Mouse (Mus musculus) embryo, embryonic 10 days (tissue): ENCODE measurements around the gene Pip4k2b.
A peak's percentile ranks its signal among the peaks of the same experiment; 100 is the strongest.
"Not testable (repeated sequence)": the region's sequence is repeated elsewhere in the genome, so short reads cannot be mapped to it uniquely, and the experiment has no call there.

Experiments
- DNase-seq: peaks from one replicate; pipeline ENCODE4 v3.0.0-alpha.2; 2015; ENCODE audit warnings: low spot score

Gene Pip4k2b

DNA sequence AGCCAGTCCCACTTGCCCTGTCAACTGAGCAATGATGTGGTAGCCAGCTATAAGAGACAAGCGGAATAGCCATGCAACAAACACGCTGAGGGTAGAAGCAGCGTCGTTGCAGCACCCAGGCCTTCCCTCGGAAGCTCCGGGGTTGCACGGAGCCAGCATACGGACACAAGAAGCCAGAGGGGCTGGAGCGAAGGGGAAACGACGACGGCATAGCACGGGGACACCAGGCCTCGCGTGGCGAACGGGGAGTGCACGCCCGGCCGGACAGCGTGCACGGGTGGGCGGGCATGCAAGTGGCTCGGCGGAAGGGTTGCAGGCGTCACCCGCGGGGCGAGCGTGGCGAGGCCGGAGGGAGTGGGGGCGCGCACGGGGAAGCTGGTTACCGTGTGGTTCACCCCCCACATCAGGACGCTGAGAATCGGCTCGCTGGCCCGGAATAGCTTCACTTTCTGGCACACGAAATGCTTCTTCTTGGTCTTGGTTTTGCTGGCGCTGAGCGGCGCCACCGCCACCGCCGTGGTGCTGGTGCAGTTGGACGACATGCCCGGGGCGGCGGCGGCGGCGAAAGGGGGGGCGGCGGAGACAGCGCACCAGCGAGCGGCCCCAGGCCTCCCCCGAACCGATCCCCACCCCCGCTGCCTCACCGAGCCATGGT is at the start of gene Pip4k2b:
Gene Pip4k2b, minus strand, starts transcription at position 642 of the 655 bp plus-strand sequence.
- peak; percentile 65 for DNase-seq

DNA sequence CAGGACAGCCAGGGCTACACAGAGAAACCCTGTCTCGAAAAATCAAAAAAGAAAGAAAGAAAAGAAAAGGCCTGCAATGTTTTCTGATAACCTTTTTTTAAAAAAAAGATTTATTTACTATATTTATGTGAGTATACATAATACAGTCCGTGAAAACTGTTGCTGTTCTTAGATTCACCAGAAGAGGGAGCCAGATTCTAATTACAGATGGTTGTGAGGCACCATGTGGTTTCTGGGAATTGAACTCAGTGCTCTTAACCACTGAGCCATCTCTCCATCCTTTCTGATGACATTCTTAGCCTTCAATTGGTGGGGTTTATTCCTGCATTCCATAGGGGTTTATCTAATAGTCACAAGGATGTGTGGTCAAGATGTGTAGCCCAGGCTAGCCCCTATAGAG is 48.7 kb upstream of the Pip4k2b start:
- DNase-seq, result peak; percentile 63

DNA sequence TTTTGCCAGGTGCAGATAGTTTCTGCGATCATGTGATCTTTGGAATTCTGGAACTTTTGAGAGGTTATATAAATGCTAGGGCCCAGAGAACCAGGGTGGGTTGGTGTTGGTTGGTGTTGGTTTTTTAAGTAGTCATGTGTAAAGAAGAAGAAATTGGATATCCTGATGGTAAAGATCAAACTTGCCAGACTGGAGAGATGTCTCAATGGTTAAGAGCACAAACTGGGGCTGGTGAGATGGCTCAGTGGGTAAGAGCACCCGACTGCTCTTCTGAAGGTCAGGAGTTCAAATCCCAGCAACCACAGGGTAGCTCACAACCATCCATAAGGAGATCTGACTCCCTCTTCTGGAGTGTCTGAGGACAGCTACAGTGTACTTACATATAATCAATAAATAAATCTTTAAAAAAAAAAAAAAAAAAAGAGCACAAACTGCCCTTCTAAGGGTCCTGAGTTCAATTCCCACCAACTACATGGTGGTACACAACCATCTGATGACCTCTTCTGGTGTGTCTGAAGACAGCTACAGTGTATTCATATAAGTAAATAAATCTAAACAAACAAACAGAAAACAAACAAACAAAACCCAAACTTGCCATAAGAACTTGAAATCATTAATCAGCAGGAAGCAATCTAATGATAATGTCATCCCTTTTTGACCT is 46.4 kb upstream of the Pip4k2b start:
- not testable (repeated sequence) for DNase-seq

DNA sequence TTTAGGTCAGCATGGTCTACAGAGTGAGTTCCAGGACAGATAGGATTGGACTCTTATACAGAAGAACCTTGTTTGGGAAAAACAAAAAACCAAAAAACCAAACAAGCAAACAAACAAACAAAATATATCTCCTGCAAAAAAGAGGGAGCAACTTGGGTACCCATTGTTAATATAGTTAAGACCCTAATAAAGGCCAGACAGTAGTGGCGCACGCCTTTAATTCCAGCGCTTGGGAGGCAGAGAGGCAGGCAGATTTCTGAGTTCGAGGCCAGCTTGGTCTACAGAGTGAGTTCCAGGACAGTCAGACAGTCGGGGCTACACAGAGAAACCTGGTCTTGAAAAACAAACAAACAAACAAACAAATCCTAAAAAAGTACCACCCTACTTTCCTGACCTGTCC is 45.2 kb upstream of the Pip4k2b start:
- DNase-seq, result no peak

DNA sequence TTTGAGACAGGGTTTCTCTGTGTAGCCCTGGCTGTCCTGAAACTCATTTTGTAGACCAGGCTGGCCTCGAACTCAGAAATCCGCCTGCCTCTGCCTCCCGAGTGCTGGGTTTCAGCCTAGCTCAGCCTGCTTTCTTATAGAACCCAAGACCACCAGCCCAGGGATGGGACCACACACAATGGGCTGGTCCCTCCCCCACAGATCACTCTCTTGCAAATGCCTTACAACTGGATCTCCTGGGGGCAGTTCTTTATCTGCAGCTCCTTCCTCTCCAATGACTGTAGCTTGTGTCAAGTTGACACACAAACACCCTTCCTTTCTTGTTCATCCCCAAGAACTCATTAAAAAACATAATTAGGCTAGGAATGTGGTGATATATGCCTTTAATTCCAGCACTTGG is 43.5 kb upstream of the Pip4k2b start:
- no peak for DNase-seq

DNA sequence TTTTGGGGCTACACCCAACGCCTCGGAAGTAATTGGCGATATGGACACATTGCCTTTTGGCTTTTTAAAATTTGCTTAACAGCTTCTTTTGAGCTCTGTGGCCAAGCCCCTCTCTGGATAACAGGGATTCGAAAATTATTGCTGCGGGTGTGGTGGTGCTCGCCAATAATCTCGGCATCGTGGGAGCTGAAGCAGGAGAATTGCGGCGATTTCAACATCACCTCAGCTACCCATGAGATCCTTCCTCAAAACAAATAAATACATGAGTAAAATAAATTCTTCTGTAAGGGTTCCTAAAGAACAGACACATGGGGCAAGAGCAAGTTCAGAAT is 38.0 kb upstream of the Pip4k2b start:
- DNase-seq, result no peak

DNA sequence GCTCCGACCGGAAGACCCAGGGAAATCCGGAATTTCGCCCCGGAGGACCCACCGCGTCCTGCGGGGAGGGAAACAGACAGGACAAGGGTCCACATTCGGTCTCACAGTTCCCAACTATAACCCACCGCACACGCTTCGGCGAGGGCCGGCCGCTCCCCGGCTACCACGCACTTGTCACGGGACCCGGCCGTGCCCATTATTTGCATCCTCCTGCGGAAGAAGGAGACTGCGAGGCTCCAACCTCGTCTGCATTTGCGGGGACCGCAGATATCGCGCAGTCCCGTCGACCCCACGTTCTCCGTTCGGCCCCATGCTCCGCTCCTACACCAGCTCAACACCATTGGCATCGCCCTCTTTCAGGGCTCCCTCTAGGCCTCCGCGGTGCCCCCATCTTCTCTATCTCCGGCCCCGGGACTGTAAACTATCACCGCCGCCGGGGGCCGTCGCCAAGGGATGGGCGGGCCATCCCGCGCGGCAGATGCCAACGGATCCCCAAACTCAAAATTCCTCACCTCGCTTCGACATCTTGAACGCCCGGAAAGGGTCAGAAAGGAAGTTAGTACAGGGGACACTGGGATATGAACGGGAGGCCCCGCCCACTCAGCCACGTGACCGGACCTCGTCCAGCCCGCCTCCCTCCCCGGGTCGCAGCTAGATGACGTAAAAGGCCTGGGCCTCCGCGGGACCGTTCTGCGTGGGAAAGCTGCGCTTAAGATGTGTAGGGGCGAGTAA is 37.5 kb upstream of the Pip4k2b start, which contains the start of gene Rpl23:
Gene Rpl23, minus strand, starts transcription at position 606 of the 732 bp plus-strand sequence.
- peak; percentile 99 for DNase-seq

DNA sequence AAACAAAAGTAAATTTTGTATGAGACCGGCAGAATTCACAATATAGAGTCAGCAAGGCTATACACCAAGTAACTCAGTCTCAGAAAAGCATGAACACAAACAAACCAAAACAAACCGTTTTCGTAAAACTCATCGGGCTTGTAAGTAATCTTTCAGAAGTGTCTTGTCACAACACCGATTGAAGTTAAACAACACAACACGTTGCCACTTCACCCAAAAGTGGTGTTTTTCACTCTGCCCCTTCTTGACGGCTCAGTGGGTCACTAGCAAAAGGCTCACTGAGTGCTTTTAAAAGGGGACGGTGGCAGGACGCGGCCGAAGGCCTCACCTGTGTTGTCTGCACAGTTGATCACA is 37.0 kb upstream of the Pip4k2b start:
- DNase-seq, result no peak

DNA sequence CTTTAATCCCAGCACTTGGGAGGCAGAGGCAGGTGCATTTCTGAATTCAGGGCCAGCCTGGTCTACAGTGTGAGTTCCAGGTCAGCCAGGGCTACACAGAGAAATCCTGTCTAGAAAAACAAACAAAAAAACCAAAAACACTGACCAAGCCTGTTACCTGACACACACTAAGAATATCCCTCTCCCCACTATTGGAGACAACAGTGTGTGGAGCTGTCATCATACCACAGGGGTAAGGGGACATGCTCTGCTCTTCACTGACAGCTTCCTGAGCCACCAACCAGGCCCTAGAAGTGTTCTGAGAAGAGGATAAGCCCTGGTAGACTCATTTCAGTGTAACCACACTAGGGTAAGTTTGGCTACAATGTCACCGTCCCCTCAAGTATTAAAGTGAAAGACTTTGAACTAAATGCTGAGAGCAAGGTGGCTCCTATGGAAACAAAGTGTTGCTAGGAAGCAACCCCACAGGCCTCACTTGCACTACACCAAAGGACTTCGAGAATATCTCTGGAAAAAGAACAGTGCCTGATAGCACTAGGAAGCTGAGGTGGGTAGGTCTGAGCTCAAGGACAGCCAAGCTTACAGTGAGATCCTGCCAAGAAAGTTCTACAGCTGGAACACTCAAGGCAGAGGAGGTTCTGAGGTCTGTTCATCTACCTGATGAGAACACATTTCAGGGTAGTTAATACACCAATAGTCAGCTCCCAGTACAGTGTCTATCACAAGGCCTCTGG is 35.6 kb upstream of the Pip4k2b start:
- no peak for DNase-seq

DNA sequence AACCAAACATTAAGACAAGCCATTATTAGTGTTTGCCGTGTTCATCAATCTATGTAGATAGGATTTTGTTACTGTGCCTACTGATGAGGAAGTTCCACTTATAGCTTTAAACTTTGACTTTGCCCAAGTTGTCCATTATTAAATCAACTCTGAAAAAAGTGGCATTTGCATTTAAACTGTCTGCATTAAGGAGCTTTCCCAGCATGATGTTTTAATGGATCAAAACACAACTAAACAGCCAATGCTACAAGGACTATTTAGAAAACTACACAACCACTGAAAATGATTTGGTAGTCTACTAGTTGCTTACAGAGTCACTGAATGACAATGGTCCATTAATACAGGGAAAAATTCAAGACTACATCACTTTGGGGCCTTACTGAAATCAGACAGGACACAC is 34.4 kb upstream of the Pip4k2b start:
- no peak for DNase-seq

DNA sequence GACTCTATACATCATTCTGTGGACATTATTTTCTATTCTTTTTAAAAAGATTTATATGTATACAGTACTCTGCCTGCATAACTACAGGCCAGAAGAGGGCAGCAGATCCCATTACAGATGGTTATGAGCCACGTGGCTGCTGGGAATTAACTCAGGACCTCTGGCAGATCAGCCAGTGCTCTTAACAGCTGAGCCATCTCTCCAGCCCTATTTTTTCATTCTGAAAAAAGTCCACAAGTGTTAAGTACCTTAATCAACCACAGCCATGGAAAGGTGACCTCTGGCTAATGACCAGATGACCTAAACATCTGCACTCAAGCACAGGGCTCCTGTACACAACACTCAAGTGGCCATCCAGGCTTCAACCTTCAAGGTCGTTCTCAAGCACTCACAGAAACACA is 32.6 kb upstream of the Pip4k2b start:
- DNase-seq, result peak; percentile 47

DNA sequence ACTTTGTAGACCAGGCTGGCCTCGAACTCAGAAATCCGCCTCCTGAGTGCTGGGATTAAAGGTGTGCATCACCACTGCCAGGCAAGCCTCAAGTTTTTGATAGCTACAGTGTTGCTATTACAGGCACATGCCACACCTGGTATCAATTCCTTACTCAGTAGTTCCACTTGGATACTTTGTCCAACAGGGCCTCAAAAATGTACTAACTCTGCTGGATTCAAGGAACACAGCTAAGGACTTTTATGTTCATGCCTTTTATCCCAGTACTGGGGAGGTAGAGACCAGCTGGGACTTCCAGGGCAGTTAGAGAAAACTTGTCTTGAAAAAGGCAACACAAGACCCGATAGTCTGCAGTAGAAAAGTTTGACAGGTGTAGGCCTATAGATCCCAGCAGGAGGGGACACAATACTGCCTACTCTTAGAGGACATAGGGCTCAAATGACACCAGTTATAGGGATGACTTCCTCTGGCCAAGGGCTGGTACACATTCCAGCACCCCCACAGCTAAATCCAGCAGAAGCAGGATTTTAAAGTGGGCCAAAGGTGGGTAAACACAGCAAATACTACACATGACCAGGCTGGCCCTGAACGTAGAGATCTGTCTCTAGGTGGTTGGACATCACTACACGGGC is 32.1 kb upstream of the Pip4k2b start:
- DNase-seq, result no peak

DNA sequence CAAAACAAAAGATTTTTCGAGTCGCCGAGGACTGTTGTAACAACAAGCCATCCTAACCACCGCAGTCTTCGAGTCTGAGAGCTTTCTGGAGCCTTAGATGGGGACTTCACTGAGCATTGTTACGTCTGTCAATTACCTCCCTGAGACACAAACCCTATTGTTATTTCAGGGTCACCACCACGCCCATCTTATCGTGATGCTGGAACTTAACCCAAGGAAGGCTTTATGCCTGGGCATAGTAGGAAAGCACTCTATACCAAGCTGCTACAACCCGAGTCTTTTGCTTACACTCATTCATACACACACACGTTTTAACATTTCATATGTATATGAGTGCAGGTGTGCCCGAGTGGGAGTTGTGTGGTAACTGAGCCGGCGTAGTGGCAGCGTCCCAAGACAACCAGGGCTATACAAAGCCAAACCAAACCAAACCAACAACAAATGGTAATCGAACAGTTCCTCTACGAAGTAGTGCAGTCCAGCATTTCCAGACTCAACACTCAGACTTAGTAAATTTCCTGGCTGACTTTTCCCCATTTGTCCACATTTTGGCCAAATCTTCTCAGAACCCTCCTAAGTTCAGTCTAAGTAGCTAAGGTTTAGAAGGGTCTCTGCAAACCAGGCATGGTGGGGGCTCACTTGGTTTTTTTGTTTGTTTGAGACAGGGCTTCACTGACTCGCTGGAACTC is 31.4 kb upstream of the Pip4k2b start, which contains the start of gene 1700001P01Rik:
Gene 1700001P01Rik, minus strand, starts transcription at position 111 of the 689 bp plus-strand sequence.
- peak; percentile 37 for DNase-seq

DNA sequence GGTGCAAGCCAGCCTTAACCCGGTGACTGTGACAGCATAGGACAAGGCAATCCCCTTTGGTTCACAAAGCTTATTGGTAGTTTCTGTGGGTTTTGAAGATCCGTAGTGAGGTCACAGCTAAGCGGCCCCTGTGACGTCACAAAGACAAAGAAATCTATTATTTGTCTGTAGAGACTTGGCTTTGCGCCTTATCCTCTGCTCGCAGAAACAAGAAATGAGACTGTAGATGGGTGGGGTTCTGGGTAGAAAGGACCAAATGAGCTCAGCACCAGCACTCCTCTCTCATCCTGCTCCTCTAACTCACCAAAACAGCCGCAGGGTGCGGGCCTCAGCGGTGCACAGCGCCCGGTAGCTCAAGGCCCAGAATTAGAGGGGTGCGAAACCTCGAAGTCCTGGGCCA is 30.7 kb upstream of the Pip4k2b start:
- no peak for DNase-seq

DNA sequence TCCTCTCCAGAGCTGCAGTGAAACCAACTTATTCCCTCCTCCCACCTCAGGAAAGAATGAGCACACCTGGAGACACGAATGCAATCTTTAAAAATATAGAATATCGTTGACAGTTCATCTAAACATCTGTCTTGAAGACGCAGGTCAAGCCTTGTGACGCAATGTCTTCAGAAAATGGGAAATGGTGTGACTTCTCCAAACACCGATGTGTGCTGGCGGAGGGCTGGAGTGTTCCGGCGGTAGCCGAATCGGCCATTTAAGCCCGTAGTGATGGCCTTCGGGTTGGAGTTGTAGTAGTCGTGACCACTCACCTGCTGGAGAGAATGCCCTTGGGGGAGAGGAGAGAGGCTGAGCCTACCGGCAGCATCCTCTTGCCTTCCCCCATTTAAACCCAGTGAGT is 26.9 kb upstream of the Pip4k2b start:
- no peak for DNase-seq

DNA sequence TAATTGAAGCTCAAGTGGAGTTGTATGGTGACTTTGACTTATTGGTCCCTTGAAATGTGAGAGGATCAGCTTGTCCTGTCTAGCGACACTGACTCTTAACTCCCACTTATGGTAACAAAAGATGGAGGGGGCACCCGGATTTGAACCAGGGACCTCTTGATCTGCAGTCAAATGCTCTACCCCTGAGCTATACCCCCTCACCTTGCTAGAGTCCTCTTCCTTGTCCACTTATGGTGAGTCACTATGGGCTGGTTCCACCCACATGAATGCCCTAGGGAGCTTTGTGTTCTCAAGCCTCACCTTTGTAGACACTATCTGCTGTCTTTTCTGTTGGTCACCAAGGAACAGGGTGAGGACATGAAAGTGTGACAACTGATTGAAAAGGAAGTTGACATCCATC is 25.2 kb upstream of the Pip4k2b start:
- DNase-seq, result no peak

DNA sequence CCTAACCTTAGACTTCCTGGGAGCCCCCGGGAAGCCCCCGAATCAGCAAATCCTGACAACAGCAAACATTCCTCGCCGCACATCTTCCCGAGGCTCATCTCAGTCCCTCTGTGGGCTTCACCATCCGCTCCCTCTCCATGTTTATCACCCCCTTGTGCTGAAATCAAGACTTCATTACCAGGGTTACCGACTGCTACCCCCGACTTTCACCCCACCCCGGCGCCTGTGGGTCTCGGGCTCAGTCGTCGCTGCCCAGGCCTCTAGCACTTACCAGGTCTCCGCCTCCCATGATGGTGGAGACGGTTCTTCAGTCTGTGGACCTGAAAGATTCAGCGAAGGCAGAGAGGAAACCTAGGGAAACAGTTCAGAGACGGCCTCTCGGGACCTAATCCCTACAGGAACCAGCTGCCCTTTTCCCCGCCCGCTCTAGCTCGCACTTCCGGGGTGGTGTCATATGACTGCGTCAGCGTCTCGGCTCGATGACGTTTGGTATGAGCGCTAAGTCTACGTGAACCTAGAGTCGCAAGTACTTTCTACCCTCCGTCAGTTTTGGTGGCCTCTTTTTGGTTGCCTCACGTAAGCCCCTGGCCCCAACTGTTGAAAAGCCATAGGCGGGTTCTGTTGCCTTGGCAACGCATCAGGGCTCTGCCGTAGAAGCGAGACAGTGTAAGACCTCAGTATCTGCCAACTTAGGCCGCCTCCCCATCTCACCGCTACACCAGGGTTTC is 21.8 kb upstream of the Pip4k2b start, which contains the start of gene Cwc25:
Gene Cwc25, minus strand, starts transcription at position 403 of the 728 bp plus-strand sequence.
- peak; percentile 99 for DNase-seq

DNA sequence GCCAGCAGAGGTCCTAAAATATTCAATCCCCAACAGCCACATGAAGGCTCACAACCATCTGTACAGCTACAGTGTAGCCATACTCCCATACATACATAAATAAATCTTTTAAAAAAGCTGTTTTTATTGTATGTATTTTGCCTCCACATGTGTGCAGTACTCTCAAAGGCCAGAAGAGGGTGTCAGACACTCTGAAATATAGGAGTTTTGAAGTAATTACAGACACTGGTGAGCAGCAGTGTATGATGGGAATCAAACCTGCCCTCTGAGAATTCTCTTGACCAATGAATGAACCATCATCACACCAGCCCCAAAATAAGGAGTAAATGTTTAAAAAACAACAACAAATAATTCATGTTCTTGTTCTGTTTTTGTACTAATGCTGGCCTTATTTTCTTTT is 17.1 kb upstream of the Pip4k2b start:
- DNase-seq, result no peak

DNA sequence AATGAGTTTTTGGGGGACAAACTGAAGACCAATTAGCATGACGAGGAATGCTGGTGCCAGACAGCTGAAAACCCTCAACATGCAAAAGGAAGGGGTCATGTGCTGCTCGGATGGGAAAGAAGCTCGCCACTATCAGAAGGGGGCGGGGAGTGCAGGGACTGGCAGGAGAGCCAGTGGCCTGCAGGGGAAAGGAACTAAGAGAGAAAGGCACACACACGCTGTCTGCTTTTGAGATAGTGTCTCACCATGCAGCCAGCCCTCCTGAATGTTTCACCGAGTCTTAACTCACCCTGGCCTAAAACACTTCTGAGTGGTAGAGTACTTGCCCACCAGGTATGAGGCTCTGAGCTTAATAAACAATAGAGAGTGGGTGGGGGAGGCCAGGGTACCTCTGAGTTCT is 14.4 kb upstream of the Pip4k2b start:
- no peak for DNase-seq

DNA sequence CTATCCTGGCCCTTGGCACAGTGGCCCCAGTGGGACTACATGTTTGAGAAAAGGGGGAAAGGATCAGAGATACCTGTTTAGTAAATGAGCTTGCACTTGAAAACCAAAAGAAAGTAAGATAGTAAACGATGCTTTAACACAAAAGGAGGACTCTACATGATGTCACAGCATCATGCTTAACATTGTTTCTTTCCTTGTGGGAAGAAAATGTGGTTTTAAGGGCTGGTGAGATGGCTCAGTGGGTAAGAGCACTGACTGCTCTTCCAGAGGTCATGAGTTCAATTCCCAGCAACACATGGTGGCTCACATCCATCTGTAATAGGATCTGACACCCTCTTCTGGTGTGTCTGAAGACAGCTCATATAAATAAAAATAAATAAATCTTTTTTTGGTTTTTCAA is 13.6 kb upstream of the Pip4k2b start:
- DNase-seq, result no peak

DNA sequence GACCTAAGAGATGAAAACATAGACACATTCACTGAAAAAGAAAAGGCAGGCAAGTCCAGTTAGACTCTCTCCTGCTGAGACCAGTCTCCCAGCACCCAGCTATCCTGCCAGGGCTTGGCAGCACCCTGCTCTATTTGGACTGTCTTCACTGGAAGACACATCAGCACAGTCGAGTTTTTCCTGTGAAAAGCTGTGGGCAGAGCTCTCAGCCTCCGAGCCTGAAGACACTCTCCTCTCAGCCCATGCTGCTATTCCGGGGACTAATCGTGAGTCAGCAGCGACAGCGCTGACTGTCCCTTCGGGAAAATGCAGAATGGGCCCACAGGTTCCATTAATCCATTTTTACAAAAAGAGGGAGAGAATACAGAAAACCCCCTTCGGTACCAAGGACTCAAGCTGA is 8.8 kb upstream of the Pip4k2b start:
- DNase-seq, result no peak
